In genomic region chr7:3275455-3276170, GRCm38 (mm10) we compare ENCODE assay signal across 9 mouse cellular contexts. TPM values are rescaled to one million over a fixed set of nuclear protein-coding genes. Genes with fewer than 3 reads are reported as not detected.
DNase-seq lines count a peak whose midpoint lies in the region; ATAC-seq and TF ChIP-seq lines count a peak whose summit lies in the region.
"Had no signal": no experiment of that assay in that cellular context is flagged by ENCODE, and none has a peak within 500 bp of the region (broad histone marks: within the 10 kb centered on the region; RNA-seq: fewer than 3 reads in every experiment).

No protein-coding gene starts in this region.

- no peaks in the 10 kb centered on the region for H3K27me3 ChIP-seq in embryonic facial prominence, embryonic 11.5 days (ENCODE audit: control insufficient read depth, insufficient read depth, low read length)
- no peaks in the 10 kb centered on the region for H3K27me3 ChIP-seq in intestine, postnatal 0 days (replicated peaks; ENCODE audit: control insufficient read depth, insufficient read depth, low read length)

- no peaks in the 10 kb centered on the region for H3K4me1 ChIP-seq in embryonic facial prominence, embryonic 11.5 days (ENCODE audit: control insufficient read depth, insufficient read depth, low read length)
- no peaks in the 10 kb centered on the region for H3K4me1 ChIP-seq in intestine, postnatal 0 days (replicated peaks; ENCODE audit: control insufficient read depth, insufficient read depth, low read length)

- DNase-seq in heart, adult 18-20 months = peak; percentile 55 to 73
- no peak for DNase-seq in heart, postnatal 14 days
- peak; percentile 68 for DNase-seq in embryonic facial prominence, embryonic 11.5 days (ENCODE audit: low spot score)
- DNase-seq in gastrocnemius, postnatal 36 days = no peak
- no peak for DNase-seq in cerebellum, adult 18-20 months
- no peak for DNase-seq in left cerebral cortex, postnatal 4 days

- WGBS in embryonic facial prominence, embryonic 11.5 days = 45% methylated on average over 6 of the region's 6 CpGs
- WGBS in intestine, postnatal 0 days = 54% methylated on average over 6 of the region's 6 CpGs

- intact Hi-C loops in heart, postnatal 14 days (cut with DNase I) = no loop called here
- intact Hi-C loops in gastrocnemius, postnatal 36 days (cut with DNase I) = no loop called here
- intact Hi-C loops in left cerebral cortex, postnatal 4 days (cut with DNase I) = no loop called here

- H3K4me3 ChIP-seq in embryonic facial prominence, embryonic 11.5 days (ENCODE audit: low read depth, low read length) = no peak overlapping the region
- H3K4me3 ChIP-seq in intestine, postnatal 0 days (ENCODE audit: low read depth, low read length) = no peak overlapping the region
- H3K4me3 ChIP-seq: hindbrain, embryonic 10.5 days had no signal

- ATAC-seq in embryonic facial prominence, embryonic 11.5 days (replicated peaks; ENCODE audit: insufficient number of reproducible peaks, low FRiP score, low TSS enrichment, low read depth) = peak; percentile 72
- 0 out of 2 replicates have a peak, but pooled peaks have one; percentile 16 for ATAC-seq in intestine, postnatal 0 days
- peak; percentile 87 for ATAC-seq in megakaryocyte progenitor cell, adult 5-6 weeks (replicated peaks; ENCODE audit: poor library complexity)

- H3K9me3 ChIP-seq in embryonic facial prominence, embryonic 11.5 days (replicated peaks; ENCODE audit: control insufficient read depth, low read length) = no peaks in the 10 kb centered on the region
- no peaks in the 10 kb centered on the region for H3K9me3 ChIP-seq in intestine, postnatal 0 days (ENCODE audit: control insufficient read depth)
- H3K9me3 ChIP-seq: hindbrain, embryonic 10.5 days had no signal

- no peaks in the 10 kb centered on the region for H3K36me3 ChIP-seq in embryonic facial prominence, embryonic 11.5 days (replicated peaks; ENCODE audit: control insufficient read depth, insufficient read depth, low read depth, low read length)
- no peaks in the 10 kb centered on the region for H3K36me3 ChIP-seq in intestine, postnatal 0 days (ENCODE audit: control insufficient read depth, insufficient read depth)
- H3K36me3 ChIP-seq: hindbrain, embryonic 10.5 days had no signal

- no peak overlapping the region for H3K4me2 ChIP-seq in embryonic facial prominence, embryonic 11.5 days (ENCODE audit: low read depth, low read length)
- no peak overlapping the region for H3K4me2 ChIP-seq in intestine, postnatal 0 days (replicated peaks; ENCODE audit: low read depth)

- no peak overlapping the region for H3K9ac ChIP-seq in embryonic facial prominence, embryonic 11.5 days (replicated peaks; ENCODE audit: low read length)
- no peak overlapping the region for H3K9ac ChIP-seq in intestine, postnatal 0 days (ENCODE audit: low read depth, low read length)

- TF ChIP-seq CTCF in intestine, postnatal 0 days (IDR thresholded peaks at IDR 0.05; ENCODE audit: low read depth) = no peak

- H3K27ac ChIP-seq in embryonic facial prominence, embryonic 11.5 days (replicated peaks; ENCODE audit: low read depth, low read length) = 0 out of 2 replicates have a peak overlapping the region, but pooled peaks have one; percentile 4
- H3K27ac ChIP-seq in intestine, postnatal 0 days (ENCODE audit: low read depth, low read length) = peak overlapping the region; percentile 46
- H3K27ac ChIP-seq: hindbrain, embryonic 10.5 days had no signal

RNA-seq across cellular contexts. Expression of gene Myadm, which starts 13.3 kb away (rescaled TPM):
- 100 to 1,000 TPM; 109 to 122 TPM for total RNA-seq in heart, adult 18-20 months (2021)
- total RNA-seq in heart, postnatal 14 days (2021) = 100 to 1,000 TPM; 196 to 216 TPM
- 36.9 and 38.5 TPM in 2 replicates for polyA plus RNA-seq in embryonic facial prominence, embryonic 11.5 days (2014; fragmentation: Nextera tagmentation; extraction: Ambion mirVana)
- 71.3 and 75.3 TPM in 2 replicates for polyA plus RNA-seq in intestine, postnatal 0 days (2015; fragmentation: Nextera tagmentation; extraction: Ambion mirVana)
- total RNA-seq in megakaryocyte progenitor cell, adult 5-6 weeks (2015) = 12.8 and 13.8 TPM in 2 replicates
- 3.2 and 3.7 TPM in 2 replicates for total RNA-seq in megakaryocyte progenitor cell, adult 5-6 weeks (2017)
- total RNA-seq in gastrocnemius, postnatal 36 days (2021) = 10 to 100 TPM; 26.8 to 30.9 TPM
- total RNA-seq in left cerebral cortex, postnatal 4 days (2021) = 10 to 100 TPM; 34.6 to 35.9 TPM

RNA-seq across cellular contexts. Expression of gene Prkcg, which starts 13.4 kb away (rescaled TPM):
- total RNA-seq in heart, adult 18-20 months (2021) = 1 to 10 TPM in 1 of 2 experiments, under 1 TPM in 1; 0.85 to 1.2 TPM
- 1 to 10 TPM; 3.2 to 3.5 TPM for total RNA-seq in heart, postnatal 14 days (2021)
- polyA plus RNA-seq in embryonic facial prominence, embryonic 11.5 days (2014; fragmentation: Nextera tagmentation; extraction: Ambion mirVana) = 0.39 and 2.0 TPM in 2 replicates
- polyA plus RNA-seq in intestine, postnatal 0 days (2015; fragmentation: Nextera tagmentation; extraction: Ambion mirVana) = 0.10 and 0.57 TPM in 2 replicates
- total RNA-seq in megakaryocyte progenitor cell, adult 5-6 weeks (2015) = 0.10 and 0.32 TPM in 2 replicates
- total RNA-seq in megakaryocyte progenitor cell, adult 5-6 weeks (2017) = not detected in 2 replicates
- 1 to 10 TPM in 1 of 2 experiments, under 1 TPM in 1; 0.99 to 1.2 TPM for total RNA-seq in gastrocnemius, postnatal 36 days (2021)
- 100 to 1,000 TPM in 1 of 2 experiments, 10 to 100 TPM in 1; 88.7 to 100 TPM for total RNA-seq in left cerebral cortex, postnatal 4 days (2021)

RNA-seq across cellular contexts. Expression of gene Nlrp12, which starts 26.1 kb away (rescaled TPM):
- not detected for total RNA-seq in heart, adult 18-20 months (2021)
- total RNA-seq in heart, postnatal 14 days (2021) = not detected
- polyA plus RNA-seq in embryonic facial prominence, embryonic 11.5 days (2014; fragmentation: Nextera tagmentation; extraction: Ambion mirVana) = not detected in 2 replicates
- not detected in 2 replicates for polyA plus RNA-seq in intestine, postnatal 0 days (2015; fragmentation: Nextera tagmentation; extraction: Ambion mirVana)
- total RNA-seq in megakaryocyte progenitor cell, adult 5-6 weeks (2015) = 0.83 and 1.4 TPM in 2 replicates
- 2.3 and 2.7 TPM in 2 replicates for total RNA-seq in megakaryocyte progenitor cell, adult 5-6 weeks (2017)
- total RNA-seq in gastrocnemius, postnatal 36 days (2021) = not detected
- under 1 TPM; 0.06 to 0.08 TPM for total RNA-seq in left cerebral cortex, postnatal 4 days (2021)
- polyA plus RNA-seq: hindbrain, embryonic 10.5 days had no signal

RNA-seq across cellular contexts. Expression of gene Cacng7, which starts 57.1 kb away (rescaled TPM):
- total RNA-seq in heart, adult 18-20 months (2021) = 1 to 10 TPM; 3.7 to 4.6 TPM
- total RNA-seq in heart, postnatal 14 days (2021) = 1 to 10 TPM; 5.3 to 5.6 TPM
- polyA plus RNA-seq in embryonic facial prominence, embryonic 11.5 days (2014; fragmentation: Nextera tagmentation; extraction: Ambion mirVana) = 2.6 and 2.9 TPM in 2 replicates
- 0.63 and 0.86 TPM in 2 replicates for polyA plus RNA-seq in intestine, postnatal 0 days (2015; fragmentation: Nextera tagmentation; extraction: Ambion mirVana)
- total RNA-seq in megakaryocyte progenitor cell, adult 5-6 weeks (2015) = not detected in 2 replicates
- not detected in 2 replicates for total RNA-seq in megakaryocyte progenitor cell, adult 5-6 weeks (2017)
- total RNA-seq in gastrocnemius, postnatal 36 days (2021) = 1 to 10 TPM; 9.0 to 9.7 TPM
- 100 to 1,000 TPM; 111 to 123 TPM for total RNA-seq in left cerebral cortex, postnatal 4 days (2021)

Comparison
In these comparisons a context has a peak if more than half of its experiments do, and no peak if none do; other contexts are left out.
1. DNase-seq: peak in heart, adult 18-20 months (2 of 2) and embryonic facial prominence, embryonic 11.5 days (single experiment); none in heart, postnatal 14 days (0 of 2), gastrocnemius, postnatal 36 days (0 of 2), cerebellum, adult 18-20 months (0 of 2) and left cerebral cortex, postnatal 4 days (single experiment).
2. ATAC-seq: peak in every context shown above with its lines; median percentile 87 in megakaryocyte progenitor cell, adult 5-6 weeks; 72 in embryonic facial prominence, embryonic 11.5 days; 16 in intestine, postnatal 0 days.
3. RNA of gene Prkcg, which starts 13.4 kb away (total RNA-seq): 88.7 to 100 TPM in left cerebral cortex, postnatal 4 days; 3.2 to 3.5 TPM in heart, postnatal 14 days, 0.99 to 1.2 TPM in gastrocnemius, postnatal 36 days, 0.85 to 1.2 TPM in heart, adult 18-20 months and 0.10 to 0.32 TPM in megakaryocyte progenitor cell, adult 5-6 weeks; every median in the first group is over 10 times any median in the second.